Mouse (Mus musculus) midbrain, embryonic 15.5 days (tissue): Measurements from ENCODE around the gene Gm9. TPM values are rescaled to one million over a fixed set of nuclear protein-coding genes. Genes with fewer than 3 reads are reported as not detected.

ENCODE experiments used
- ATAC-seq: fragments of 200-750 bp; cut with Nextera tagmentation; replicated peaks from 2 replicates; pipeline ENCODE4 v1.8.0; 2017; ENCODE audit warnings: moderate TSS enrichment
- H3K27ac ChIP-seq: fragments of 300-500 bp; sonication (generic); 2 replicates; pipeline ENCODE4 v1.5.1; 2015; ENCODE audit warnings: mild to moderate bottlenecking, inconsistent platforms
- H3K27me3 ChIP-seq: fragments of 300-500 bp; sonication (generic); replicated peaks from 2 replicates; pipeline ENCODE4 v1.6.1; 2015; ENCODE audit warnings: inconsistent platforms
- H3K36me3 ChIP-seq: fragments of 300-500 bp; sonication (generic); replicated peaks from 2 replicates; pipeline ENCODE4 v1.6.1; 2015; ENCODE audit warnings: inconsistent platforms
- H3K4me1 ChIP-seq: fragments of 300-500 bp; sonication (generic); 2 replicates; pipeline ENCODE4 v1.6.1; 2015; ENCODE audit warnings: inconsistent platforms
- H3K4me2 ChIP-seq: fragments of 300-500 bp; sonication (generic); 2 replicates; pipeline ENCODE4 v1.6.1; 2015; ENCODE audit warnings: inconsistent platforms, mild to moderate bottlenecking, moderate library complexity
- H3K4me3 ChIP-seq: fragments of 300-500 bp; sonication (generic); 2 replicates; pipeline ENCODE4 v1.5.1; 2015; ENCODE audit warnings: mild to moderate bottlenecking, inconsistent platforms
- H3K9ac ChIP-seq: fragments of 300-500 bp; sonication (generic); 2 replicates; pipeline ENCODE4 v1.6.1; 2015; ENCODE audit warnings: mild to moderate bottlenecking, inconsistent platforms
- H3K9me3 ChIP-seq: fragments of 300-500 bp; sonication (generic); 2 replicates; pipeline ENCODE4 v1.6.1; 2016; ENCODE audit warnings: inconsistent platforms
- WGBS: fragments of 180-500 bp; shearing (Covaris S2); methylation state at CpG from one replicate; pipeline ENCODE4 v1.1.7; 2015; ENCODE audit warnings: mixed read lengths; 5-methylcytosine and 5-hydroxymethylcytosine counted together
- polyA plus RNA-seq: library from polyadenylated mRNA; unstranded; fragments of >200 nt; fragmentation: Nextera tagmentation; extraction: Ambion mirVana; gene quantifications from 2 replicates; pipeline ENCODE4 v1.2.1, GENCODE M21; 2015

Gene Gm9
- polyA plus RNA-seq, 1 experiment from 2014 or later, result not detected

- Histone ChIP-seq H3K9ac (no peak overlapping the region), H3K9me3 (no peaks in the 10 kb centered on the region), H3K4me2 (no peak overlapping the region), H3K36me3 (no peaks in the 10 kb centered on the region), H3K4me1 (no peaks in the 10 kb centered on the region), H3K27me3 (no peaks in the 10 kb centered on the region), H3K4me3 (no peak overlapping the region), H3K27ac (no peak overlapping the region)
- WGBS, result 84% methylated on average over 10 of the region's 10 CpGs
- no peak for ATAC-seq
These were observed 49.7 kb downstream of the Gm9 start for GRCm38 (mm10) chrX:37161169-37161568.

Other genes with a start within 250 kb of the Gm9 start
- gene Sept6, start 219.2 kb downstream of the Gm9 start, polyA plus RNA-seq, result 76.1 and 77.6 TPM in 2 replicates
- gene Sowahd, start 162.2 kb downstream of the Gm9 start, polyA plus RNA-seq, result not detected in 2 replicates
- 228 and 240 TPM in 2 replicates for gene Rpl39, start 125.6 kb downstream of the Gm9 start, polyA plus RNA-seq
- gene Upf3b, start 100.7 kb downstream of the Gm9 start, polyA plus RNA-seq, result 33.0 and 36.2 TPM in 2 replicates
- gene Nkap, start 84.2 kb downstream of the Gm9 start, polyA plus RNA-seq, result 25.4 and 26.3 TPM in 2 replicates
- gene Akap14, start 42.2 kb downstream of the Gm9 start, polyA plus RNA-seq, result 0.09 and 0.28 TPM in 2 replicates
- 638 and 672 TPM in 2 replicates for gene Ndufa1, start 19.9 kb downstream of the Gm9 start, polyA plus RNA-seq
- 18.1 and 19.8 TPM in 2 replicates for gene Rnf113a1, start 19.8 kb downstream of the Gm9 start, polyA plus RNA-seq
- gene Rhox1, start 11.2 kb upstream of the Gm9 start, polyA plus RNA-seq, result not detected in 2 replicates
- gene Rhox2a, start 33.9 kb upstream of the Gm9 start, polyA plus RNA-seq, result not detected in 2 replicates
- gene Rhox3a, start 38.9 kb upstream of the Gm9 start, polyA plus RNA-seq, result not detected in 2 replicates
- not detected in 2 replicates for gene Rhox4a, start 54.3 kb upstream of the Gm9 start, polyA plus RNA-seq
- gene Rhox3a2, start 169.0 kb upstream of the Gm9 start, polyA plus RNA-seq, result not detected in 2 replicates
- not detected in 2 replicates for gene Rhox4a2, start 179.8 kb upstream of the Gm9 start, polyA plus RNA-seq
- gene Rhox2b, start 201.0 kb upstream of the Gm9 start, polyA plus RNA-seq, result not detected in 2 replicates
- not detected in 2 replicates for gene Rhox4b, start 221.5 kb upstream of the Gm9 start, polyA plus RNA-seq
- gene Rhox2c, start 242.6 kb upstream of the Gm9 start, polyA plus RNA-seq, result not detected in 2 replicates
- not detected in 2 replicates for gene Rhox3c, start 247.5 kb upstream of the Gm9 start, polyA plus RNA-seq